Mouse (Mus musculus): ENCODE data around the gene Tbc1d17. TPM values are rescaled to one million over a fixed set of nuclear protein-coding genes. Genes with fewer than 3 reads are reported as not detected.
"Not testable (repeated sequence)": the region's sequence is repeated elsewhere in the genome, so short reads cannot be mapped to it uniquely, and the experiment has no call there.

Gene Tbc1d17
- total RNA-seq (2015): 12.5 and 17.6 TPM in 2 replicates
- 13.0 and 14.8 TPM in 2 replicates for total RNA-seq (2017)

- ATAC-seq (ENCODE audit: poor library complexity, severe bottlenecking): peak; percentile 71
Measured at GRCm38 (mm10) chr7:44848561-44849415, at the start of gene Tbc1d17, which contains the start of gene Akt1s1. Tbc1d17 (minus strand) TSS chr7:44849079. Akt1s1 (plus strand) TSS chr7:44848991.

DNA sequence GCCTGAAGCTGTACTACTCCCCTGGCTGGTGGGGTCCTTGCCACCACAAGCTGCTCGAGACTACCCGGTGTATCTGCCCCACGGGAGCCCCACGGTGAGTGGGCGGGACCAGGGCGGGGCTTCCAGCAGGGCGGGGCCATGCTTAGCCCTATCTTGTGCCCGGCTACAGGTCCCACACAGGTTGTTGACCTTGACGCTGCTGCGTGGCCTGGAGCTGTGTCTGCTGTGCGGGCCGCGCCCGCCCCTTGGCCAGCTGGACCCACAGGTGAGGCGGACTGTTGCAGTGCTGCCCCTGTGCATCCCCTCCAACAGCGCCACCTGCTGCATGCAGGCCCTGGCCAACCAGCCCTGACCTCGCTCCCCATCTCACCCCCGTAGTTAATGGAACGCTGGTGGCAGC, 49.7 kb upstream of the Tbc1d17 start:
- ATAC-seq (ENCODE audit: poor library complexity, severe bottlenecking): no peak

DNA sequence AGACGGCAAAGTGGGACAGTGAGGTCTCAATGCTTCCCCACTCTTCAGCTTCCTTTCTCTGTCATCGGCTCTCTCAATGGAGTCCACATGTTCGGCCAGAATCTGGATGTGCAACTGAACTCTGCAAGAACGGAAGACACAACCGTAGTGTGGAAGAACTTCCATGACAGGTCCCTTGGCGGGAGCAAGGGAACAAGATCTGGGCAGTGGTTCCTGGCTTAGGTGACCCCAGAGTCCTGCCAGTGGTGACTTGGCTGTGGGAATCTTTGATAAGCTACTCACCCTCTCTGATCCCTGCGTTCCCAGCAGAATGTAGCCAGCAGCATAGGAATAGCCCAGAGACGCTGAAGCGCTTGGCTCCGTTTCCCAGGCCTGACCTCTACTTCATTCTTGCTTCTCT, 47.6 kb upstream of the Tbc1d17 start:
- no peak for ATAC-seq (ENCODE audit: poor library complexity, severe bottlenecking)

DNA sequence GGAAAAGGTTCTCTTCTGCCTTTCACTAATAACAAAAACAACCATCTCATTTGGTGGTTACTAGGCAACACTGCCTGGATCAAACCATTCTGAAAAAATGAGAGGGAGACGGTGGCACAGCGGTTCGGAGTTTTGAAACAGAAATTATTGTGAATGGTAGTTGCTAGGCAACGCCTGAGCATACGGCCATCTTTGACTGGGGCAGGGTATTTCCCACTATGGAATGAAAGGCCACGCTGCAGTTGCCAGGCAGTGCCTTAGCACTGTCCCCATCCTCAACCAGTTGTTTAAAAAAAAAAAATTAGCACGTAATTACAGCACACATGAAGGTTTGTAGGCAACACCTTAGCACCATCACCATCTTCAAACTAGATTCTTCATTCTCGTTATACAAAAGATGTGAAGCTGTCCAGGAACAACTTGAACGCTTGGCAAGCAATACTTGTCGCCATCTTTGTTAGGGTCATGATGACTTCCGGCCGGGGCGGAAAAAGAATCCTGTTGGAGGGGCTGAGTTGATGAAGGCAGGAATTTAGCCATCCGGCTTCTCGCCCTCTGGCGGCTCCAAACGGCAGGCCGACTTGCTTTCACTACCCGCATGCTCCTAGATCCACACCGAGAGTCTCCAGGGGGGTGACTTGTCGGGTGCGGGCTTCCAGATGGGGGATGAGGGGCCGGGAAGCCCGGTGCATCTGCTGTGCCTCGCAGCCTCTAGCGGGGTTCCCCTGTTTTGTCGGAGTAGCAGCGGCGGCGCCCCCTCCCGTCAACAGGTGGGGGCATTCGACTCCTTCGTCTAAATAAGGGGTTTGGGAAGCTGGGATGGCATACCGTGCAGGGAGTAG, 46.9 kb upstream of the Tbc1d17 start, which contains the start of gene Fuz:
Gene Fuz, plus strand, starts transcription at position 487 of the 842 bp plus-strand sequence.
- ATAC-seq (ENCODE audit: poor library complexity, severe bottlenecking): peak; percentile 67

GRCm38 (mm10) chr7:44895206-44895592, 46.3 kb upstream of the Tbc1d17 start:
- no peak for ATAC-seq (ENCODE audit: poor library complexity, severe bottlenecking)

GRCm38 (mm10) chr7:44894175-44894574, 45.3 kb upstream of the Tbc1d17 start:
- no peak for ATAC-seq (ENCODE audit: poor library complexity, severe bottlenecking)

- ATAC-seq (ENCODE audit: poor library complexity, severe bottlenecking): no peak
Measured at GRCm38 (mm10) chr7:44893197-44893596, 44.3 kb upstream of the Tbc1d17 start.

DNA sequence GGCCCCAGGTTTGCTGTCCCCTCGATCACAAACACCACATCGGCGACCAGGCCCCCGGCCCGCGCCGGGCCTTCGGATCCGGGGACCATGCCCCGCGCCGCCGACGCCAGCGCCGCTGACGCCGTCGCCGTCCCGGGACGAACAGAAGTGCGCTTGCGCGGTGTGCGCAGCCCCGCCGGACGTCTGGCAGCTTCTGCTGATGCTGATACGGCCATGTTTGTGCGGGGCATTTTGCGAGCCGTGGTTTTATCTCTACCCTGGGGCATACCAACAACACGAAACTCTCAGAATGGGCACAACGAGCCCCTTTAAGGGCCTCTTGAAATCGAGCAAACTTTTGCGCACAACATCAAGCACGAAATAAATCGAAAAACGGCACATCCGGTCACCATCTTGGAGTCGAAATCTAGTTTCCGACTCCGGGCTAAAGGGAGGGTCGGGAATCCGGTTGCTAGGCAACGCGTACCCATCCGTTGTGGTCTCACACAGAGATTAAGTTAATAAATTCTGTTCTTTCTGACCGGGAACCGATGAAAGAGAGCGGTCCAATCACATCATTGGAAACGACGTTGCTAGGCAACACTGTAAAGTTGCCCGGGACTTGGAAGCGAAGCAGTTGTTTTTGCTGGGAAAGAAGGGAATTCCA, 43.5 kb upstream of the Tbc1d17 start, which contains the start of gene Med25:
Gene Med25, minus strand, starts transcription at position 437 of the 646 bp plus-strand sequence.
- peak; percentile 80 for ATAC-seq (ENCODE audit: poor library complexity, severe bottlenecking)

DNA sequence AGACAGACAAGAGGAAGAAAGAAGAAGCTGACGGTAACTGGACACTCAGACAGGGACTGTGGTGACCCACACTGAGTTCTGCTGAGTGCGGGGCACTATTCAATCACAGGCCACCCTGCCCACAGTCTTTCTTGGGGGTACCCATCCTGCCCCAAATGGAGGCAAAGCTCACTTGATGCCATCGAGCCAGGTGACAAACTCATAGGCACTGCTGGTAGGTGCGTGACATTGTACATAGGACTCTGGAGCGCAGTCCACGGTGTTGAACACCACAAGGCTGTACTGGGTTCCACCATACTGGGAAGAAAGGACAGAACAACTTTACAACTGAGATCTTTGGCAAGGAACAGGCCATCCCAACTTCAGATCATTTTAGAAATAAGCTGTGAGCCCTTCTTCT, 42.7 kb upstream of the Tbc1d17 start:
- no peak for ATAC-seq (ENCODE audit: poor library complexity, severe bottlenecking)

DNA sequence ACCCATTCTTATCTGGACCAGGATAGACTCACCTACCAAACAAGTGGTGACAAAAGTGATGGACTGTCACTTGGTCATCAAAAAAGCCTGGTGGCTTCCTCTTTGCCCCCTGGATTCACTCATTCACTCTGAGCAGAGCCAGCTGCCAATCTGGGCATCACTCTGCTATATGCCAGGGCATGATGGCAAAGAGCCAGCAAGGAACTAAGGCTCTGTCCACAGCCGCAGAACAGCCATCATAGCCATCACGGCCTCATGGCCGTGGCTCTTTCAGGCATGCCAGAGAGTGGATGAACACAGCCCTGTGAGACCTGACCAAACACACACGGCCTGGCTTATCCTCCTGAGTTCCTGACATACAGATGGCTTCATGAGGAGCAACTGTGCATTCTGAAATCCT, 41.9 kb upstream of the Tbc1d17 start:
- ATAC-seq (ENCODE audit: poor library complexity, severe bottlenecking): no peak

GRCm38 (mm10) chr7:44890180-44890579, 41.3 kb upstream of the Tbc1d17 start:
- ATAC-seq (ENCODE audit: poor library complexity, severe bottlenecking): no peak

GRCm38 (mm10) chr7:44888256-44889105, 39.6 kb upstream of the Tbc1d17 start:
- no peak for ATAC-seq (ENCODE audit: poor library complexity, severe bottlenecking)

DNA sequence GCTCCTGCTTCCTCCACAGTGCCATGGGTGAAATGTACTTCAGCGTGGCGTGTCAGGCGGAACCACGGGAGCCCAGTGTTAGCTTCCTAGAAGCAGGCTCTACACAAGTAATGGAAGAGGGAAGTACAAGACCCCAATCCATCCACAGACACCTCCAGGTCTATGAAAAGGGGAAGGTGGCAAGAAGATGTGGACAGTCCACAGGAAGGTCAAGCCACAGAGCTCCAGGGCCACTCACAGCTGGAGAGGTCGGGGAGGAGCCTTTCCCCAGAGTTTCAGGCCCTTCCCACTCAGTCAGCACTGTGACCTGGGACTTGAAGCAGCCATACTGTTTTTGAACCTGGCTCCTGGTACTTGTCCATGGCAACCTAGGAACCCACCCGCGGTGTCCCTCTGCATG, 38.1 kb upstream of the Tbc1d17 start:
- ATAC-seq (ENCODE audit: poor library complexity, severe bottlenecking): peak; percentile 79

GRCm38 (mm10) chr7:44884637-44885036, 35.8 kb upstream of the Tbc1d17 start:
- no peak for ATAC-seq (ENCODE audit: poor library complexity, severe bottlenecking)

DNA sequence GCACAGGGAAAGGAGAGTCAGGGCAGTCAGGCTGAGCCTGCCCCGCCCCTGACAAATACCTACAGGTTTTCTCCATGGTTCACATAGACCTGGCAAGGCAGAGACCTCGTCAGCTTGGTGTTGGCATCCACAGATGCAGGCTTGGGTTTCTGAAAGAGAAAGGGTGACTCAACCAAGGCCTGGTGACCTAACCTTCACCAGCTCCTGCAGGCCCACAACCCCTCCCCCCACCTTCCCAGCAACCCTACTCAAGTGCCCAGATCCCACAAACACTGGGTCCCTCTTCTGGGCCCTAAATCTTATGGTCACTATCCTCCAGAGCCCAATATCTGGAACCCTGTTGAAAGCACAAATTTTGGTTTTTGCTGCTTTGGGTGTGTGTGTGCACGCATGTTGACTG, 34.2 kb upstream of the Tbc1d17 start:
- ATAC-seq (ENCODE audit: poor library complexity, severe bottlenecking): no peak

DNA sequence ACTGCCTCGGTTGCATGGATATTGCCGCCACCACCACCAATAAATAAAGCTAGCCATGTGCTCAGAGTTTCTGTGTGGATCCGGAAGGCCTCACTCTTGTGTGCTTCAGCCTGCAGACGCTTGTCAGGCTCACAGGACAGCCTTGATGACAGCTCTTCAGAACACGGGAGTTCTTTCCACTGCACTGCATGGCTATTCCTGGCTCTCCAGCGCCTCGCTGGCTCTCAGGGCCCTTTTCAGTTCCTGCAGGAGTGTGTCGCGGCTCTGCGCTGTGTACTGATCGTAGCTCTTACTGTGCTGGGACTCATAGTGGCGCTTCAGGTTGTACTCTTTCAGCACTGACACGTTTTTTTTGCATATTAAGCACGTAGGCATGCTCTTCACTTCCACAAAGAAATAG, 29.0 kb upstream of the Tbc1d17 start:
- ATAC-seq (ENCODE audit: poor library complexity, severe bottlenecking): no peak

DNA sequence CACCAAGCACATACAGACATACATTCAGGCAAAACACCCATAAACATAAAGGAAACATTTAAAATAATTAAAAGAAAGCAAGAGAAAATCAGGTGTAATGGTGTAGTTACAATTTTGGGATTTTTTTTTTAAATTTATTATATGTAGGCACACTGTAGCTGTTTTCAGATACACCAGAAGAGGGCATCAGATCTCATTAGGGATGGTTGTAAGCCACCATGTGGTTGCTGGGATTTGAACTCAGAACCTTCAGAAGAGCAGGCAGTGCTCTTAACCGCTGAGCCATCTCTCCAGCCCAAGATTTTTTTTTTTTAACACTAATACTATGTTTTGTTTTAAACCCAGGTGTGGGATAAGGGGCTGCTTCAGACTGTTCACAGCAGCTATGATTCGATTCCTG, 22.9 kb upstream of the Tbc1d17 start:
- not testable (repeated sequence) for ATAC-seq (ENCODE audit: poor library complexity, severe bottlenecking)

DNA sequence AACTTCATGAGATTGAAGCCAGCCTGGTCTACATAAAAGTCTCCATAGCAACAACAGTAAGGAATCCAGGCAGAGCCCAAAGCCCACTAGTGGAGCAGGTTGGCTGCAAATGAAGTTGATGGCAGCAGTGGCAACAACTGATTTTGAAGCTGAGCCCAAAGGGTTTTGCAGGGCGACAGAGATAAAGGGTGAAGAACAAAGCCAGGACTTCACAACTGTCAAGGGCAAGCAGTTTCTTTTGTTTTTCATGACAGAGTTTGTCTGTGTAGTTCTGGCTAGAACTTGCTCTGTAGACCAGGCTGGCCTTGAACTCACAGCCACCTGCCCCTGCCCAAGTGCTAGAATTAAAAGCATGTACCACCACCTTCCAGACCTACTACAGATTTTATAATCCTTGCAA, 22.3 kb upstream of the Tbc1d17 start:
- no peak for ATAC-seq (ENCODE audit: poor library complexity, severe bottlenecking)

DNA sequence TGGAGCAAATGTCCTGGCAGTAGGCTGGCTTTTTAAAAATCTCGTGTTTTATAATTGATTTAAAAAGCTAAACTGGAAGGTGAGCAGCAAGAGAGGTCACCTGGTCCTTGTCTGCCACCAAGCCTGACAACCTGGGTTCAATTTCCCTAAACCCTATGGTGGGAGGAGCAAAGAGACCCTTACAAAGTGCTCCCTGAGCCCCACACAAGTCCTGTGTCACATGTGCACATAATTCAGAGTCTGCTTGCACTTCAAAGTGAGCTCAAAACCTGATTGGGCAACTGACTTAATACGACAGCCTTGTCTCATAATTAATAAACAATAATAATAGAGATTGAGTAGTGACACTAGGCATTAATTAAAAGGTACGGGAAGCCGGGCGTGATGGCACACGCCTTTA, 21.7 kb upstream of the Tbc1d17 start:
- no peak for ATAC-seq (ENCODE audit: poor library complexity, severe bottlenecking)

Data from megakaryocyte, adult 5-6 weeks (primary cell).